Mouse (Mus musculus) testis, adult 2 months (tissue): Measurements from ENCODE around the gene Slc39a5. TPM values are rescaled to one million over a fixed set of nuclear protein-coding genes. Genes with fewer than 3 reads are reported as not detected.

Experiments
- H3K27ac ChIP-seq: fragments of 200-500 bp; 2 replicates; pipeline ENCODE4 v1.5.1; 2012; ENCODE audit warnings: low read depth, low read length; ENCODE audit not compliant: control insufficient read depth, insufficient read depth
- H3K27me3 ChIP-seq: fragments of 200-500 bp; 2 replicates; pipeline ENCODE4 v1.6.1; 2012; ENCODE audit warnings: mild to moderate bottlenecking, low read length, moderate library complexity; ENCODE audit not compliant: control insufficient read depth, insufficient read depth
- H3K36me3 ChIP-seq: fragments of 200-500 bp; 2 replicates; pipeline ENCODE4 v1.6.1; 2012; ENCODE audit warnings: mild to moderate bottlenecking, low read length; ENCODE audit not compliant: control insufficient read depth, insufficient read depth
- H3K4me1 ChIP-seq: fragments of 200-500 bp; 2 replicates; pipeline ENCODE4 v1.6.1; 2012; ENCODE audit warnings: low read length; ENCODE audit not compliant: control insufficient read depth, insufficient read depth
- H3K4me3 ChIP-seq: fragments of 200-500 bp; 2 replicates; pipeline ENCODE4 v1.5.1; 2012; ENCODE audit warnings: low read depth, mild to moderate bottlenecking, low read length, moderate library complexity, mixed read lengths; ENCODE audit not compliant: control insufficient read depth
- CTCF ChIP-seq: fragments of 200-500 bp; IDR thresholded peaks from 2 replicates; pipeline ENCODE4 v1.5.1; 2012; ENCODE audit warnings: low read depth, mild to moderate bottlenecking, inconsistent platforms, low read length, moderate library complexity; ENCODE audit not compliant: control insufficient read depth, insufficient read depth, insufficient replicate concordance
- POLR2A ChIP-seq: fragments of 200-500 bp; IDR thresholded peaks from 2 replicates; pipeline ENCODE4 v1.6.1; 2012; ENCODE audit warnings: low read depth, mild to moderate bottlenecking, inconsistent platforms, low read length, moderate library complexity; ENCODE audit not compliant: control insufficient read depth
- polyA plus RNA-seq: library from polyadenylated mRNA; depleted of rRNA; stranded (reverse); fragments of >200 nt; gene quantifications from 2 replicates; pipeline ENCODE4 v1.2.3, GENCODE M21; 2012; rRNA removed

The Slc39a5 gene
- polyA plus RNA-seq, result 0.14 and 0.18 TPM in 2 replicates

- no peak for TF ChIP-seq POLR2A
- TF ChIP-seq CTCF, result no peak
- no peaks in the 10 kb centered on the region for H3K4me1 ChIP-seq
- no peaks in the 10 kb centered on the region for H3K27me3 ChIP-seq
- no peaks in the 10 kb centered on the region for H3K36me3 ChIP-seq
- H3K27ac ChIP-seq, result no peak within 1 kb of the TSS
- no peak within 1 kb of the TSS for H3K4me3 ChIP-seq
Observed at GRCm38 (mm10) chr10:128401056-128401455, at the start of gene Slc39a5. Gene Slc39a5 (minus strand): TSS chr10:128401229.

GRCm38 (mm10) chr10:128445407-128445806 lies 44.4 kb upstream of the Slc39a5 start:
- no peaks in the 10 kb centered on the region for H3K27me3 ChIP-seq
- no peaks in the 10 kb centered on the region for H3K36me3 ChIP-seq
- H3K27ac ChIP-seq, result no peak overlapping the region
- no peaks in the 10 kb centered on the region for H3K4me1 ChIP-seq
- no peak for TF ChIP-seq CTCF
- no peak for TF ChIP-seq POLR2A
- no peak overlapping the region for H3K4me3 ChIP-seq

- no peak overlapping the region for H3K27ac ChIP-seq
- no peak overlapping the region for H3K4me3 ChIP-seq
- no peaks in the 10 kb centered on the region for H3K27me3 ChIP-seq
- H3K4me1 ChIP-seq, result no peaks in the 10 kb centered on the region
- TF ChIP-seq CTCF (no peak), POLR2A (no peak)
- H3K36me3 ChIP-seq, result no peaks in the 10 kb centered on the region
Observed at GRCm38 (mm10) chr10:128444354-128444753, 43.3 kb upstream of the Slc39a5 start.

- TF ChIP-seq POLR2A (no peak), CTCF (no peak)
- H3K36me3 ChIP-seq, result no peaks in the 10 kb centered on the region
- H3K27me3 ChIP-seq, result no peaks in the 10 kb centered on the region
- H3K4me1 ChIP-seq, result no peaks in the 10 kb centered on the region
- H3K27ac ChIP-seq, result no peak overlapping the region
- H3K4me3 ChIP-seq, result no peak overlapping the region
Observed at GRCm38 (mm10) chr10:128442718-128443117, 41.7 kb upstream of the Slc39a5 start.

- Histone ChIP-seq H3K4me3 (no peak overlapping the region), H3K36me3 (peaks cover 1% of the 10 kb centered on the region; the same call in 1 of the 2 replicates)
- TF ChIP-seq POLR2A (no peak), CTCF (no peak)
Observed at GRCm38 (mm10) chr10:128441324-128442119, 40.5 kb upstream of the Slc39a5 start.

GRCm38 (mm10) chr10:128440407-128440806 lies 39.4 kb upstream of the Slc39a5 start:
- peaks cover 1% of the 10 kb centered on the region; the same call in 1 of the 2 replicates for H3K36me3 ChIP-seq

More at GRCm38 (mm10) chr10:128441324-128442119, 40.5 kb upstream of the Slc39a5 start:
- Histone ChIP-seq H3K27ac (no peak overlapping the region), H3K4me1 (no peaks in the 10 kb centered on the region), H3K27me3 (no peaks in the 10 kb centered on the region)

GRCm38 (mm10) chr10:128438675-128439279 lies 37.7 kb upstream of the Slc39a5 start:
- TF ChIP-seq CTCF (no peak), POLR2A (no peak)
- no peaks in the 10 kb centered on the region for H3K4me1 ChIP-seq
- H3K27ac ChIP-seq, result no peak overlapping the region
- H3K36me3 ChIP-seq, result peaks cover 1% of the 10 kb centered on the region; the same call in 1 of the 2 replicates
- H3K27me3 ChIP-seq, result no peaks in the 10 kb centered on the region
- no peak overlapping the region for H3K4me3 ChIP-seq

More at GRCm38 (mm10) chr10:128440407-128440806, 39.4 kb upstream of the Slc39a5 start:
- no peaks in the 10 kb centered on the region for H3K4me1 ChIP-seq
- H3K27ac ChIP-seq, result no peak overlapping the region
- H3K27me3 ChIP-seq, result no peaks in the 10 kb centered on the region
- no peak overlapping the region for H3K4me3 ChIP-seq
- TF ChIP-seq CTCF (no peak), POLR2A (no peak)
